In genomic region chr12:53297946-53298840, GRCm38 (mm10) we compare ENCODE assay signal across 12 mouse cellular contexts. TPM values are rescaled to one million over a fixed set of nuclear protein-coding genes. Genes with fewer than 3 reads are reported as not detected.
DNase-seq lines count a peak whose midpoint lies in the region; ATAC-seq and TF ChIP-seq lines count a peak whose summit lies in the region.
"Had no signal": no experiment of that assay in that cellular context is flagged by ENCODE, and none has a peak within 500 bp of the region (broad histone marks: within the 10 kb centered on the region; RNA-seq: fewer than 3 reads in every experiment).

No protein-coding gene starts in this region.

- no peak overlapping the region for H3K9ac ChIP-seq in forebrain, embryonic 12.5 days
- H3K9ac ChIP-seq in kidney, postnatal 0 days (ENCODE audit: low read depth, low read length): no peak overlapping the region
- no peak overlapping the region for H3K9ac ChIP-seq in hindbrain, postnatal 0 days (replicated peaks; ENCODE audit: low read length)

- H3K27me3 ChIP-seq in forebrain, embryonic 12.5 days: no peaks in the 10 kb centered on the region
- H3K27me3 ChIP-seq in forebrain, embryonic 10.5 days (ENCODE audit: poor library complexity, severe bottlenecking): no peaks in the 10 kb centered on the region
- H3K27me3 ChIP-seq in kidney, postnatal 0 days (ENCODE audit: insufficient read depth, low read length): no peaks in the 10 kb centered on the region
- H3K27me3 ChIP-seq in hindbrain, postnatal 0 days (ENCODE audit: insufficient read depth, low read length): no peaks in the 10 kb centered on the region

- no peak for DNase-seq in forebrain, embryonic 10.5 days (ENCODE audit: extremely low spot score, low spot score)
- peak; percentile 45 for DNase-seq in kidney, postnatal 0 days (ENCODE audit: low spot score)
- no peak for DNase-seq in kidney, adult 9 months
- peak; percentile 83 for DNase-seq in 3T3-L1 (ENCODE audit: low read depth, low spot score)
- peak; percentile 60 for DNase-seq in hindbrain, postnatal 0 days (ENCODE audit: low spot score)
- DNase-seq in adrenal gland, postnatal 36 days: no peak
- DNase-seq in thymus, postnatal 4 days: no peak
- DNase-seq: cerebellum, adult 9-10 months; kidney, adult 8-10 months; liver; right cerebral cortex, postnatal 4 days had no signal

- no peaks in the 10 kb centered on the region for H3K36me3 ChIP-seq in forebrain, embryonic 12.5 days (replicated peaks)
- H3K36me3 ChIP-seq in forebrain, embryonic 10.5 days (replicated peaks): peaks cover 23% of the 10 kb centered on the region
- H3K36me3 ChIP-seq in kidney, postnatal 0 days (ENCODE audit: insufficient read depth, low read length): no peaks in the 10 kb centered on the region
- H3K36me3 ChIP-seq in hindbrain, postnatal 0 days (ENCODE audit: insufficient read depth, low read length): no peaks in the 10 kb centered on the region

- 63% methylated on average over 16 of the region's 16 CpGs for WGBS in forebrain, embryonic 12.5 days
- 88% methylated on average over 16 of the region's 16 CpGs for WGBS in forebrain, embryonic 10.5 days
- 59% methylated on average over 16 of the region's 16 CpGs for WGBS in kidney, postnatal 0 days
- WGBS in hindbrain, postnatal 0 days: 42% methylated on average over 16 of the region's 16 CpGs

- H3K27ac ChIP-seq in forebrain, embryonic 12.5 days: 0 out of 2 replicates have a peak overlapping the region, but pooled peaks have one; percentile 36
- no peak overlapping the region for H3K27ac ChIP-seq in forebrain, embryonic 10.5 days
- H3K27ac ChIP-seq in kidney, postnatal 0 days: no peak overlapping the region
- H3K27ac ChIP-seq in hindbrain, postnatal 0 days: peak overlapping the region; percentile 41

- TF ChIP-seq CTCF in kidney, postnatal 0 days (IDR thresholded peaks at IDR 0.05; ENCODE audit: low read depth): no peak
- TF ChIP-seq CTCF in hindbrain, postnatal 0 days (IDR thresholded peaks at IDR 0.05; ENCODE audit: low read depth): no peak

- H3K9me3 ChIP-seq in forebrain, embryonic 12.5 days: no peaks in the 10 kb centered on the region
- H3K9me3 ChIP-seq in forebrain, embryonic 10.5 days: no peaks in the 10 kb centered on the region
- no peaks in the 10 kb centered on the region for H3K9me3 ChIP-seq in kidney, postnatal 0 days (replicated peaks; ENCODE audit: low read length)
- no peaks in the 10 kb centered on the region for H3K9me3 ChIP-seq in hindbrain, postnatal 0 days (ENCODE audit: low read length)

- H3K4me3 ChIP-seq in forebrain, embryonic 12.5 days (replicated peaks): no peak overlapping the region
- no peak overlapping the region for H3K4me3 ChIP-seq in forebrain, embryonic 10.5 days
- H3K4me3 ChIP-seq in kidney, postnatal 0 days (replicated peaks; ENCODE audit: low read depth, low read length): peak overlapping the region; percentile 15; the same call in 1 of the 2 replicates
- no peak overlapping the region for H3K4me3 ChIP-seq in hindbrain, postnatal 0 days (ENCODE audit: low read length)

- peaks cover 49% of the 10 kb centered on the region for H3K4me1 ChIP-seq in forebrain, embryonic 12.5 days
- peaks cover 74% of the 10 kb centered on the region for H3K4me1 ChIP-seq in forebrain, embryonic 10.5 days
- no peaks in the 10 kb centered on the region for H3K4me1 ChIP-seq in kidney, postnatal 0 days (replicated peaks; ENCODE audit: insufficient read depth, low read length)
- H3K4me1 ChIP-seq in hindbrain, postnatal 0 days (ENCODE audit: insufficient read depth, low read length): peaks cover 12% of the 10 kb centered on the region

- ATAC-seq in forebrain, embryonic 12.5 days (ENCODE audit: low FRiP score): no peak
- no peak for ATAC-seq in kidney, postnatal 0 days (replicated peaks; ENCODE audit: low FRiP score, low read depth)
- ATAC-seq in hindbrain, postnatal 0 days: no peak

- no peak overlapping the region; the same call in 1 of the 2 replicates for H3K4me2 ChIP-seq in forebrain, embryonic 12.5 days
- peak overlapping the region; percentile 46 for H3K4me2 ChIP-seq in kidney, postnatal 0 days (ENCODE audit: low read length)
- H3K4me2 ChIP-seq in hindbrain, postnatal 0 days (ENCODE audit: low read depth, low read length): peak overlapping the region; percentile 27

RNA-seq across cellular contexts. Expression of gene Npas3, which starts 49.7 kb away (rescaled TPM):
- 23.1 and 27.7 TPM in 2 replicates for polyA plus RNA-seq in forebrain, embryonic 12.5 days (2016; fragmentation: Nextera tagmentation; extraction: Ambion mirVana)
- polyA plus RNA-seq in forebrain, embryonic 10.5 days (2016; fragmentation: Nextera tagmentation; extraction: Ambion mirVana): 7.2 and 8.6 TPM in 2 replicates
- 1.2 and 2.1 TPM in 2 replicates for polyA plus RNA-seq in kidney, postnatal 0 days (2015; fragmentation: Nextera tagmentation; extraction: Ambion mirVana)
- total RNA-seq in hindbrain, postnatal 0 days (2014; rRNA removed): 53.8 and 61.9 TPM in 2 replicates
- 28.0 and 30.3 TPM in 2 replicates for polyA plus RNA-seq in hindbrain, postnatal 0 days (2015; fragmentation: Nextera tagmentation; extraction: Ambion mirVana)
- total RNA-seq in adrenal gland, postnatal 36 days (2021): 1 to 10 TPM; 1.3 to 2.8 TPM

Comparison
In these comparisons a context has a peak if more than half of its experiments do, and no peak if none do; other contexts are left out.
1. H3K27ac ChIP-seq: peak in forebrain, embryonic 12.5 days (single experiment) and hindbrain, postnatal 0 days (single experiment); none in forebrain, embryonic 10.5 days (single experiment) and kidney, postnatal 0 days (single experiment).
2. DNase-seq: peak in kidney, postnatal 0 days (single experiment), 3T3-L1 (single experiment) and hindbrain, postnatal 0 days (single experiment); none in forebrain, embryonic 10.5 days (single experiment), kidney, adult 9 months (single experiment), adrenal gland, postnatal 36 days (0 of 2) and thymus, postnatal 4 days (single experiment).